Mouse (Mus musculus) T-helper 17 cell (primary cell): ENCODE results near the gene Rnf212b.

Experiments used
- in situ Hi-C, 2 experiments: fragments of 300-600 bp; cut with MboI, MseI; formaldehyde crosslinking; loops; 1 replicate in 1 of 2; 2 replicates in 1 of 2; pipeline ENCODE4 v1.15.1; 2025; ENCODE audit warnings: high pct_unique_total_duplicates in 2 of 2

Rnf212b gene

GRCm38 (mm10) chr14:54813991-54814390, at the start of gene Rnf212b:
TSS of gene Rnf212b (plus strand) at chr14:54814141.
- in situ Hi-C loops: no loop called here

- in situ Hi-C loops: loop anchor here in 1 of 2 experiments (25.0 kb wide), 1 partner anchor 1645 kb away; the partner anchor contains the start of gene Rnf17
Observed at GRCm38 (mm10) chr14:54766937-54767336, 47.0 kb upstream of the Rnf212b start.

- in situ Hi-C loops: loop anchor here in 1 of 2 experiments (25.0 kb wide), 1 partner anchor 1644 kb away; the partner anchor contains the start of gene Rnf17
Observed at GRCm38 (mm10) chr14:54768314-54769067, 45.5 kb upstream of the Rnf212b start.

- in situ Hi-C loops: loop anchor here in 1 of 2 experiments (25.0 kb wide), 1 partner anchor 1643 kb away; the partner anchor contains the start of gene Rnf17
Observed at GRCm38 (mm10) chr14:54769068-54769425, 44.9 kb upstream of the Rnf212b start.

- in situ Hi-C loops: loop anchor here in 1 of 2 experiments (25.0 kb wide), 1 partner anchor 1642 kb away; the partner anchor contains the start of gene Rnf17
Observed at GRCm38 (mm10) chr14:54770373-54770772, 43.6 kb upstream of the Rnf212b start.

GRCm38 (mm10) chr14:54772333-54772856, 41.5 kb upstream of the Rnf212b start:
- in situ Hi-C loops: loop anchor here in 1 of 2 experiments (25.0 kb wide), 1 partner anchor 1640 kb away; the partner anchor contains the start of gene Rnf17

- in situ Hi-C loops: no loop called here
Observed at GRCm38 (mm10) chr14:54775534-54776041, 38.4 kb upstream of the Rnf212b start.

- in situ Hi-C loops: no loop called here
Observed at GRCm38 (mm10) chr14:54776768-54777167, 37.2 kb upstream of the Rnf212b start.

GRCm38 (mm10) chr14:54777893-54778292, 36.0 kb upstream of the Rnf212b start:
- in situ Hi-C loops: no loop called here

- in situ Hi-C loops: no loop called here
Observed at GRCm38 (mm10) chr14:54780084-54780483, 33.9 kb upstream of the Rnf212b start.

- in situ Hi-C loops: no loop called here
Observed at GRCm38 (mm10) chr14:54780836-54781609, 32.9 kb upstream of the Rnf212b start.

GRCm38 (mm10) chr14:54781610-54782365, 32.2 kb upstream of the Rnf212b start, which contains the start of gene Slc7a8:
TSS of gene Slc7a8 (minus strand) at chr14:54781946.
- in situ Hi-C loops: no loop called here

GRCm38 (mm10) chr14:54782971-54783370, 31.0 kb upstream of the Rnf212b start:
- in situ Hi-C loops: no loop called here

GRCm38 (mm10) chr14:54785898-54786297, 28.0 kb upstream of the Rnf212b start:
- in situ Hi-C loops: loop anchor here (5.0 kb wide), 3 partner anchors 41 to 79 kb away; no protein-coding TSS in a partner anchor

GRCm38 (mm10) chr14:54786489-54786888, 27.5 kb upstream of the Rnf212b start:
- in situ Hi-C loops: loop anchor here (5.0 kb wide), 3 partner anchors 41 to 79 kb away; no protein-coding TSS in a partner anchor

GRCm38 (mm10) chr14:54787226-54787625, 26.7 kb upstream of the Rnf212b start:
- in situ Hi-C loops: loop anchor here (5.0 kb wide), 3 partner anchors 40 to 80 kb away; no protein-coding TSS in a partner anchor

- in situ Hi-C loops: loop anchor here (5.0 kb wide), 3 partner anchors 39 to 81 kb away; no protein-coding TSS in a partner anchor
Observed at GRCm38 (mm10) chr14:54788231-54788630, 25.7 kb upstream of the Rnf212b start.

- in situ Hi-C loops: no loop called here
Observed at GRCm38 (mm10) chr14:54792166-54792565, 21.8 kb upstream of the Rnf212b start.

- in situ Hi-C loops: no loop called here
Observed at GRCm38 (mm10) chr14:54793351-54793750, 20.6 kb upstream of the Rnf212b start.
